Mouse (Mus musculus) hindbrain, postnatal 0 days (tissue): Measurements from ENCODE around the gene Neurl4. TPM values are rescaled to one million over a fixed set of nuclear protein-coding genes. Genes with fewer than 3 reads are reported as not detected.
A peak's percentile ranks its signal among the peaks of the same experiment; 100 is the strongest.

ENCODE experiments used
- ATAC-seq: fragments of 200-750 bp; cut with Nextera tagmentation; 2 replicates; pipeline ENCODE4 v1.8.0; 2017; ENCODE audit warnings: mild to moderate bottlenecking, moderate TSS enrichment, moderate library complexity
- DNase-seq: peaks from one replicate; pipeline ENCODE4 v3.0.0-alpha.2; 2015; ENCODE audit warnings: low spot score
- H3K27ac ChIP-seq: fragments of 300-500 bp; sonication (generic); 2 replicates; pipeline ENCODE4 v1.5.1; 2014; ENCODE audit warnings: mild to moderate bottlenecking
- H3K27me3 ChIP-seq: fragments of 300-500 bp; sonication (generic); 2 replicates; pipeline ENCODE4 v1.6.1; 2014; ENCODE audit warnings: low read length, mixed read lengths; ENCODE audit not compliant: insufficient read depth
- H3K36me3 ChIP-seq: fragments of 300-500 bp; sonication (generic); 2 replicates; pipeline ENCODE4 v1.6.1; 2014; ENCODE audit warnings: low read length, mixed read lengths; ENCODE audit not compliant: insufficient read depth
- H3K4me1 ChIP-seq: fragments of 300-500 bp; sonication (generic); 2 replicates; pipeline ENCODE4 v1.6.1; 2014; ENCODE audit warnings: antibody characterized with exemption, low read length, mixed read lengths; ENCODE audit not compliant: insufficient read depth
- H3K4me2 ChIP-seq: fragments of 300-500 bp; sonication (generic); 2 replicates; pipeline ENCODE4 v1.6.1; 2014; ENCODE audit warnings: low read depth, mild to moderate bottlenecking, low read length, moderate library complexity, mixed read lengths
- H3K4me3 ChIP-seq: fragments of 300-500 bp; sonication (generic); 2 replicates; pipeline ENCODE4 v1.5.1; 2014; ENCODE audit warnings: low read length
- H3K9ac ChIP-seq: fragments of 300-500 bp; sonication (generic); replicated peaks from 2 replicates; pipeline ENCODE4 v1.6.1; 2014; ENCODE audit warnings: mild to moderate bottlenecking, low read length, moderate library complexity, mixed read lengths
- H3K9me3 ChIP-seq: fragments of 300-500 bp; sonication (generic); 2 replicates; pipeline ENCODE4 v1.6.1; 2016; ENCODE audit warnings: low read length, mixed read lengths
- CTCF ChIP-seq: IDR thresholded peaks from 2 replicates; pipeline ENCODE4 v1.5.1; 2016; ENCODE audit warnings: antibody characterized with exemption, control low read depth, low read depth
- WGBS: fragments of 180-500 bp; shearing (Covaris S2); extraction: QIAGEN DNeasy Blood & Tissue Kit; methylation state at CpG from one replicate; pipeline ENCODE4 v1.1.7; 2014; 5-methylcytosine and 5-hydroxymethylcytosine counted together
- polyA plus RNA-seq: library from polyadenylated mRNA; unstranded; fragments of >200 nt; fragmentation: Nextera tagmentation; extraction: Ambion mirVana; gene quantifications from 2 replicates; pipeline ENCODE4 v1.2.1, GENCODE M21; 2015
- total RNA-seq: library from RNA; depleted of rRNA; stranded (reverse); fragments of >200 nt; gene quantifications from 2 replicates; pipeline ENCODE4 v1.2.3, GENCODE M21; 2014

The Neurl4 gene
- total and polyA plus RNA-seq, 2 experiments from 2014 or later = 11.9 to 118 TPM

- no peak for TF ChIP-seq CTCF
Observed at GRCm38 (mm10) chr11:69940962-69941361, 40.1 kb downstream of the Neurl4 start.

GRCm38 (mm10) chr11:69945216-69945615 lies 44.3 kb downstream of the Neurl4 start:
- DNase-seq (no peak), ATAC-seq (no peak)
- no peak overlapping the region for H3K27ac ChIP-seq
- H3K4me1 ChIP-seq = no peaks in the 10 kb centered on the region
- H3K4me2 ChIP-seq = no peak overlapping the region
- no peak overlapping the region for H3K9ac ChIP-seq
- H3K36me3 ChIP-seq = no peaks in the 10 kb centered on the region
- H3K27me3 ChIP-seq = 0 out of 2 replicates have a peak, but pooled peaks cover 5% of the 10 kb centered on the region
- no peak for TF ChIP-seq CTCF
- H3K4me3 ChIP-seq = no peak overlapping the region
- no peaks in the 10 kb centered on the region for H3K9me3 ChIP-seq
- WGBS = 85% methylated on average over 13 of the region's 13 CpGs

More at GRCm38 (mm10) chr11:69940962-69941361, 40.1 kb downstream of the Neurl4 start:
- Histone ChIP-seq H3K4me3 (no peak overlapping the region), H3K36me3 (no peaks in the 10 kb centered on the region), H3K9ac (no peak overlapping the region), H3K4me2 (no peak overlapping the region), H3K27ac (peak overlapping the region; percentile 32; the same call in 1 of the 2 replicates), H3K9me3 (no peaks in the 10 kb centered on the region), H3K4me1 (peaks cover 10% of the 10 kb centered on the region; the same call in 1 of the 2 replicates), H3K27me3 (no peaks in the 10 kb centered on the region)
- DNase-seq = peak; percentile 59
- ATAC-seq = no peak
- 64% methylated on average over 4 of the region's 4 CpGs for WGBS

- no peak for TF ChIP-seq CTCF
- WGBS = 89% methylated on average over 18 of the region's 18 CpGs
- H3K27me3 ChIP-seq = 0 out of 2 replicates have a peak, but pooled peaks cover 5% of the 10 kb centered on the region
Observed at GRCm38 (mm10) chr11:69945997-69946891, 45.4 kb downstream of the Neurl4 start.

GRCm38 (mm10) chr11:69947337-69948065 lies 46.6 kb downstream of the Neurl4 start:
- Histone ChIP-seq H3K27me3 (peaks cover 6% of the 10 kb centered on the region; the same call in 1 of the 2 replicates), H3K4me1 (no peaks in the 10 kb centered on the region), H3K4me3 (peak overlapping the region; percentile 42), H3K27ac (peak overlapping the region; percentile 48; the same call in 1 of the 2 replicates), H3K9ac (peak overlapping the region; percentile 37; the same call in 1 of the 2 replicates), H3K9me3 (no peaks in the 10 kb centered on the region), H3K36me3 (no peaks in the 10 kb centered on the region), H3K4me2 (peak overlapping the region; percentile 57)
- 4% methylated on average over 29 of the region's 29 CpGs for WGBS
- DNase-seq (peak; percentile 44), ATAC-seq (peak; percentile 48)
- no peak for TF ChIP-seq CTCF

More at GRCm38 (mm10) chr11:69945997-69946891, 45.4 kb downstream of the Neurl4 start:
- Histone ChIP-seq H3K4me2 (no peak overlapping the region), H3K9me3 (no peaks in the 10 kb centered on the region), H3K36me3 (no peaks in the 10 kb centered on the region), H3K27ac (no peak overlapping the region), H3K4me3 (no peak overlapping the region), H3K4me1 (no peaks in the 10 kb centered on the region), H3K9ac (no peak overlapping the region)
- ATAC-seq = no peak
- no peak for DNase-seq

- ATAC-seq (peak; percentile 92), DNase-seq (peak; percentile 90)
- Histone ChIP-seq H3K27ac (peak within 1 kb of the TSS; percentile 48; the same call in 1 of the 2 replicates), H3K4me1 (no peaks in the 10 kb centered on the region), H3K36me3 (no peaks in the 10 kb centered on the region), H3K27me3 (peaks cover 9% of the 10 kb centered on the region; the same call in 1 of the 2 replicates), H3K4me2 (peak within 1 kb of the TSS; percentile 57), H3K4me3 (peak within 1 kb of the TSS; percentile 42), H3K9ac (peak within 1 kb of the TSS; percentile 37; the same call in 1 of the 2 replicates), H3K9me3 (no peaks in the 10 kb centered on the region)
- TF ChIP-seq CTCF = no peak
- under 1% methylated on average over 34 of the region's 34 CpGs for WGBS
Observed at GRCm38 (mm10) chr11:69948066-69948762, 47.3 kb downstream of the Neurl4 start, which contains the start of gene Slc2a4. Gene Slc2a4 (minus strand): TSS chr11:69948188.

- H3K9me3 ChIP-seq = no peaks in the 10 kb centered on the region
- under 1% methylated on average over 14 of the region's 14 CpGs for WGBS
- DNase-seq (peak; percentile 88), ATAC-seq (peak; percentile 69)
- 0 out of 2 replicates have a peak overlapping the region, but pooled peaks have one; percentile 9 for H3K9ac ChIP-seq
- H3K4me2 ChIP-seq = peak overlapping the region; percentile 57
- peak; percentile 89 for TF ChIP-seq CTCF
- H3K27ac ChIP-seq = 0 out of 2 replicates have a peak overlapping the region, but pooled peaks have one; percentile 11
- peak overlapping the region; percentile 42 for H3K4me3 ChIP-seq
- H3K4me1 ChIP-seq = no peaks in the 10 kb centered on the region
- H3K27me3 ChIP-seq = peaks cover 9% of the 10 kb centered on the region; the same call in 1 of the 2 replicates
- H3K36me3 ChIP-seq = no peaks in the 10 kb centered on the region
Observed at GRCm38 (mm10) chr11:69948763-69949150, 47.9 kb downstream of the Neurl4 start.
